Mouse (Mus musculus): Measurements from ENCODE around the gene Rusc2.
A peak's percentile ranks its signal among the peaks of the same experiment; 100 is the strongest.

Rusc2 gene

DNA sequence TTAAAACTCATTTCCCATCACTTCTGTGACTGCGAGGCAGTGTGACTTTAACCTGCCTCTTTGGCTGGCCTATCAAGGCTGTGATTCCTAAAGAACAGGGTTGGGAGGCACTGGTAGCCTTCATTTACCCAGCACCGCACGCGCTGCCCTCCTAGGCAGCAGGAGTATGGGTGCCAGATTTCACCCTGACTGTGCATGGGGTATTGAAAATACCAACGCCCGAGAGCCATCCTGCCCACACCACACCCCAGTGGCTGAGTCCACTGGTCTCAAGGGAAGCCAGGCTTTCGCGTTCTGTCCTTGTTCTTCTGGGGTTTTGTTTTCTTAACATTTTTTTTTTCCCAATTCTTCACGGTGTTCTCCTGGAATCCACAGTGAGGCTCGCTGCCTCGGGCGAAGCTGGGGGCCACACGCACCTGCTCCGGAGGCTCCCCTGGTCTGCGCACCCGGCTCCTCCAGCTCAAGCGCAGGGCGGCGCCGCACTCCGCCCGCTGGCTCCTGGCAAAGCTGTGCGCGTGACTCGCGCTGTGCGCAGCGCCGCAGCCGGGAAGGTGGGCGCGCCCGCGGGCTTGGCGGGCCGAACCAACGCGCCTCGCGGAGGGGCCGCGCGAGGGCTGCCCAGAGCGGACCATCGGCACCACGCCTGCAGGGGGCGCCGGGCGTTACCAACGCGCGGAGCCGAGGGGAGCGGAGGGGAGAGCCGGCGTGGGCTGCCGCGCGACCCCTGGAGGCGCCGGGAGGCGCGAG, at the start of gene Rusc2:
Gene Rusc2, plus strand, starts transcription at position 572 of the 747 bp plus-strand sequence.
- DNase-seq: peak; percentile 93

DNA sequence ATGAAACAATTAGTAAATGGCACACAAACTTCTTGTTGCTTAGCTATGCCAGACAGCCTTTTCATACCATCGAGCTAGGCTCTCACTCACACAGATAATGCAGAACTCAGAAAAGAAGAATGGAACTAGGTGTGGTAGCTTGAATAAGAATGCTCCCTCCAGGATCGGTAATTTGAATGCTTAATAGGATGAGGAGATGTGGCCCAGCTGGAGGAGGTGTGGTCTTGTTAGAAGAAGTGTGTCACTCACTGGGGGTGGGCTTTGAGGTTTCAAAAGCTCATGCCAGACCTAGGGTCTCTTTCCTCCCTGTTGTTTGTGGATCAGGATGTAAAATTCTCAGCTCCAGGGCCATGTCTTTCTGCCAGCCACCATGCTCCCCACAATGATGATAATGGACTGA, 47.0 kb upstream of the Rusc2 start:
- DNase-seq: no peak

DNA sequence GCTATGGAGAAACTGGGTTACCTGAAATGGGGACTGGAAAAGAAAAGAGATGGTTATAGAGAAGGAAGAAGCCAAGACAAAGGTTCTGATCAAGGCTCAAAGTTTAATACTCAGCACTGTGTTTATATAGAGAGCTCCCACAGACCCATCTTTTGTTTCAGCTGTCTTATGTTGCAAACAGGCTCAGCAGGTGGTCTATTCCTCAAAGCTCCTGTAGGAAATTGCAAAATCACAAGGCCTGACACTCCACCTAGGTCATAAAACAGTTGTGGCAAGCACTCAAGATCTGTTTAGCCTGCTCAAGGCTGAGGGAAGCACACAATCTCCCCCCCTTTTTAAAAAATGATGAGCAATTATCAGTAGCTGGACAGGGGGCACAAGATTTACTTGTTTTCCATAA, 45.6 kb upstream of the Rusc2 start:
- no peak for DNase-seq

DNA sequence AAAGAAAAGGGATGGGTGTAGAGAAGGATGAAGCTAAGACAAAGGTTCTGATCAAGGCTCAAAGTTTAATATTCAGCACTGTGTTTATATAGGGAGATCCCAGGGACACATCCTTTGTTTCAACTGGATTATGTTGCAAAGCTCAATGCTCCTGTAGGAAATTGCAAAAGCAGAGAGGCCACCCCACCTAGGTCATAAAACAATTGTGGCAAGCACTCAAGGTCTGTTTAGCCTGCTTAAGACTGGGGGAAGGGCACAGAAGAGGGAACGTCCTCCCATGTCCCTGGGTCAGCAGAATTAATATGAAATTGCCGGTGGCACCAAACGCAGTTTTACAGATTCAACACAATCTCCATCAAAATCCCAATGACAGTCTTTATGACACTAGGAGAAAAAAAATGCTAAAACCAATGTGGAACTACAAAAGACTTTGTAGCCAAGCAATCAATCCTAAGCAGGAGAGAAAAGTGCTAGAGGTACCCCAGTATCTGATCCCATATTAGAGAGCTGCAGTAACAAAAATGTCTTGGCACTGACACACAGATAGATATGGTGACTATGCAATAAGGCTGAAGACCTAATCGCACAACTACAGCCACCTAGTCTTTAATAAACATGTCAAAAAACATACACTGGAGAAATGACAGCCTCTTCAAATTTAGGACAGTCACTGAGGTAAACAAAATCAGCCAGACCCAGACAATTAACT, 41.5 kb upstream of the Rusc2 start:
- no peak for DNase-seq

DNA sequence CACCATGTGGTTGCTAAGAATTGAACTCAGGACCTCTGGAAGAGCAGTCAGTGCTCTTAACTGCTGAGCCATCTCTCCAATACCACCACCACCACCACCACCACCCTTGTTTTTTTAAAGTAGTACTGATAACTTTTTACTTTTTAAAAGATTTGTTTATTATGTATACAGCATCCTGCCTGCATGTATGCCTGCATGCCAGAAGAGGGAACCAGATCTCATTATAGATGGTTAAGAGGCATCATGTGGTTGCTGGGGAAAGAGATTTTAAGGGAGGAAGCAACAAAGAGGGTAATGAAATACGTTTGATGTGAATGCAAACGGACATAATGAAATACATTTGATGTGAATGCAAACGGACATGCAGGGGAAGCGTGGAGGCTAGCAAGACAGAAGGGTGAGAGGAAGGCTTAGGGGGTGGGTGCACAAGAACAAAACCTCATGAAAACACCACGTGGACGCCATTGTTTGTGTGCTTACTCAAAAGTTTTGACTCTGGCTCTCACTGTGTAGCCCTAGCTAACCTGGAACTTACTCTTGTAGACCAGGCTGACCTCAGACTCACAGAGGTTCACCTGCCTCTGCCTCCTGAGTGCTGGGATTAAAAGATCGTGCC, 40.4 kb upstream of the Rusc2 start:
- peak; percentile 10 for DNase-seq

DNA sequence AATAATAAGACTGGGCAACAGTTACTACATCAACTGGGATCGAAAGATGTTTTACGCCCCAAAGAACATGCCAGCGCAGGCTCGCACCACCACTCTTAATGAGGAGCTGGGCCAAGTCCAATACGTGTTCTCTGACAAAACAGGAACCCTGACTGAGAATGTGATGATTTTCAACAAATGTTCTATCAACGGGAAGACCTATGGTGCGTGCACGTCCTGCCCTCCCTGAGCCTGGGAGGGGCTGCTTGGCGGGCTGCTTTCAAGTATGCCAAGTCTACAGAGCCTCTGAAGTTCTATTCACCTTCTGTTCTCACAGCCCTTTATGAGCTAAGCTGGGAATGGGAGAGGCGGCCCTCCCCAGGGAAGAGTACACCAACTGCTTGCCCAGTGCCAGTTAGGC, 39.3 kb upstream of the Rusc2 start:
- no peak for DNase-seq

DNA sequence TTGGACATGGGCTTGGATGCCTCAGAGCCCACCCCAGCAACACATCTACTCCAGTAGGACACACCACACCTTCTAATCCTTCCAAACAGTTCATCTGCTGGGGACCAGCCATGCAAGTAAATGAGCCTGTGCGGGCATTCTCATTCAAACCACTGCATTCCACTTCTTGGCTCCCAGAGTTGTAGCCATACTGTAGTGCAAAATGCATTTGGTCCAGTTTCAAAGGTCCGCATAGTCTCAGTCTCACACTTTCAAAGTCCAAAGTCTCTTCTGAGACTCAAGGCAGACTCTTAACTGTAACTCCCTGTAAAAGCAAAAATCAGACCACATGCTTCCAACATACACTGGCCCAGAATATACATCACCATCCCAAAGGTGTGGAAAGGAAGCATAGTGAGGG, 36.8 kb upstream of the Rusc2 start:
- no peak for DNase-seq

DNA sequence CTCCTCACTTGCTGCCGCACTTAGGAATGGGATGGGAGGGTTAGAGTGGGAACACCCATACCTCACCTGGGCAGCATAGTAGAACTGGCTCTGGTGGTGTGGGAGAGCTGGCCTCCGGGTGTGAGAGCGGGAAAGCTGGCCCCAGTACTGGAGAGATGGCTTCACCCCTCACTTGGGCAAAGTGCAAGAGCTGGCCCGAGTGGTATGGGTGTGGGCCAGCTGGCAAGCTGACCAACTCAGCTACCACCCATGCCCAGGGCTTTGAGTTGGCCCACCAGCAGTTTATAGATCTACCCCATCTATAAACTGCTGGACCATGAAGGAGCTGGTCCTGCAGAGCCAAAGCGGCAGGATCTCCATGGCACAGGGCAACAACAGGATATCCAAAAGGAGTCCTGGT, 32.6 kb upstream of the Rusc2 start:
- DNase-seq: no peak

DNA sequence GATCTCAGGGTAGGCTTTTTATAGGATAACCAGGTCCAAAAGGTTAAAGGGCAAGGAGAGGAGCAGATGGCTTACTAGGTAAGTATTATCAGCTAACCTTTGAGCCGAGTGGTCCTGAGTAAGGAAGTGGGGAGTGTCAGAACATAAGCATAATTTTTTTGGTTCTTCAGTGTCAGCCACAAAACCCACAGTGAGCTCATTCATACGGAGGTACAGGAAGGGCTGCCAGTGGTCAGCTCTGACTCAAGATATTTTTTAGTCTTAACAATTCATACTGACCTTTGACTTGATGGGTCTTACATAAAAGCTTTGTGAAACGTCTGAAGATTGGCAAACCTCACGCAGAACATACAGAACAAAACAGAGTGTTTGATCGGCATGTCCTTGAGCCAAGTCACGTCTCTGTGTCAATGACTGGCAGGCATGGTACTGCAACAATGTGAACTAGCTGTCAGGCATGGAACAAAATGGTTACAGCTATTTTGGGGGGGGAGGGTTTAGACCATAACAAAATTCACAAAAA, 31.7 kb upstream of the Rusc2 start:
- DNase-seq: no peak

DNA sequence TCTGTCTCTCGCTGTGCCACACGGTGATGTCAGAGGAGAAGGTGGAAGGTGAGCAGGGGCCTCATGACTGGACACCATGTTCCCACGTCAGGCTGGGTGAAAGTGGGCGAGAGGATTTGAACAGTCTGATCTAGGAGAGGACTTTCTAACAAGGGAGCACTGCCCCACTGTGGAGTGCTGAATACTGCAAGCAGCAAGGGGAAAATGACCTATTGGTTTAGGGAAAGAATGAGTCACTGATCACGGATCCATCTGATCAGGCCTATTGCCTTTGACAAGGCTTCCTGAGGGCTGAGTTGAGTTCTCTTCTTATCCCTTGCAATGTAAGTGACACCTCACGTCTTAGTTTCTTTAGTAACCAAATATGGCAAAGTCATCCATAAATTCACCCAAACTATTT, 28.1 kb upstream of the Rusc2 start:
- no peak for DNase-seq

DNA sequence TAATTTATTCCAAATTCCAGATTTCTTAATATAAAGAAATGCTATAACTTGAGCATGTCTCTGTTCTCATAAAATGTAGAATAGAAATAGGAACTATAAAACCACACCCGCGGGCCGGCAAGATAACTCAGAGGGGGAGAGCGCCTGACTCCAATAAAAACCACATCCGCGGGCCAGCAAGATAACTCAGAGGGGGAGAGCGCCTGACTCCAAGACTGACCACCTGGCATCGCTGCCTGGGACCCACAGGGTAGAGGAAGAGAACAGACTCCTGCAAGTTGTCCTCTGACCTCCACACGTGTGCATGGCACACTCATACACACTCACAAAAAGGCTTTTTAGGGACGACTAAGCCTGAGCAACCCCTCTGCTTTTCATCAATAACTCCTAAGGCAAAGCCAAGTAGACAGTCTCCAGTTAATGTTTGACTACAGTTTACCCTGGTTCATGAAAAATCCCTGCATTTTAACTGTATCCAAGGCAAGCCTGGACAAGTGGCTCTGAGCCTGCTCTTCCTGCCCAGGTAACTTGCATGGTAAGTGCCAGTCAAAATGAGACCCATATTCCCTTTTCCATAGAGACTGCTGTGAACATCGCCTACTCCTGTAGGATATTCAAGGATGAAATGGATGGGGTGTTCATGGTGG, 16.7 kb upstream of the Rusc2 start:
- no peak for DNase-seq

DNA sequence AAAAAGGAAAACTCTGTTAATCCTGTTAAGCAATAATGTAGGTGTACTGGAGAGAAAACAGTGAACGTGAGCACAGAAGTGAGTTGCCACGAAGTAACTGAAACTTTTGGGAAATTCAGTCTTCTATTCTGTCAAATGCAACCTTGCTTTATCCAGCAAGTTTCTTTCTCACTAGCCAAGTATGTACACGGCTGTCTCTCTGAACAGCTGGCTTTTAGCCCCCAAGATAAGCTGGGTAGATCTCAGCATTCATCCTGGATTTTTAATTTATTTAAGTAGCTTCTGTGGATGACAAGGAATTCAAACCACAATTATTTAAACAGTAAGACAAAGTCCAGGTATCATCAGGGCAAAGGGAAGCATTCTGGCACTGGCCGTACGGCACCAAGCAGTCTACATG, 14.5 kb upstream of the Rusc2 start:
- DNase-seq: no peak

DNA sequence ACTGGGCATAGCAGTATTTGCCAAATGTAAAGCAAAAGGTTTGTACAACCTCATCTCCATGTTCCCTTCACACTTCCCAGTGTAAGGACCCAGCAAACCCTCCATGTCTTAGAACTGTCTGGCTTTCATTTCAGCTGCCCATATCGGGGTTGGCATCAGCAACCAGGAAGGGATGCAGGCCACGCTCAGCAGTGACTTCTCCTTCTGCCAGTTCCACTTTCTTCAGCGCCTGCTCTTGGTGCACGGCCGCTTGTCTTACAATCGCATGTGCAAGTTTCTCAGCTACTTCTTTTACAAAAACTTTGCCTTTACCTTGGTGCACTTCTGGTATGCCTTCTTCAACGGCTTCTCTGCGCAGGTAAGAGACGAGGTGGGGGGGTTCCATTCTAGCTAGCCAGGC, 14.0 kb upstream of the Rusc2 start:
- DNase-seq: no peak

DNA sequence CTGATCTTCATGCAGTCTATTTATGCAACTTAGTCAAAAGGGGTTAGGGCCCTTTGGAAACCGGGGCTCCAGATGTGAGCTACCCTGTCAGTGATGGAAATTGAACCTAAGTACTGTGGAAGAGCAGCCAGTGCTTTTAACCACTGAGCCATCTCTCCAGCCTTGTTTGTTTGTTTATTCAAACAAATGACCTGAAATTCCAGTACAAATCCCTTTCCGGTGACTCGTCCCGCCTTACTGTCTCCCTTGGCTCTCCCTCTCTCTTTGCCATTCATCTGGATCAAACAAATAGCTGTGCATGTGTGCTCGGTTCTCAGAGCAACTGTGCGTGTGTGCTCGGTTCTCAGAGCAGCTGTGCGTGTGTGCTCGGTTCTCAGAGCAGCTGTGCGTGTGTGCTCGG, 10.4 kb upstream of the Rusc2 start:
- no peak for DNase-seq

DNA sequence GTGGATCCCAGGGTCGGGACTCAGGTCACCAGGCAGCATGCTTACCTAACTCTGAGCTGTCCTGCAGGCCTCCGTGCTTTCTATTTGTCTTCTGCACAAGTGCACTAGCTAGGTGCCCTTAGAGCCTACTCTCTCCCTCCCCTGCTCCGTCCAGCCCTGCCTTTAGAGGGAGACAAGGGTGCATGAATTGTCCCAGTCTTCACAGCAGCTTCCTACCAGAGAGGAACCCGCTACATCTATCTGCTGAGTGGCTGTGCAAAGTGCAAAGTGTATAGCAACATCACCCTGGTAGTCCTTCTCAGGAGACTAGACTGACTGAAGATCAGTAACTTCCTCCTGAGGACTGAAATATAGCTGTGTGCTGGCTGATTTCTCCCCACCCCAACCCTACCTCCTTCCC, 9.6 kb upstream of the Rusc2 start:
- DNase-seq: no peak

DNA sequence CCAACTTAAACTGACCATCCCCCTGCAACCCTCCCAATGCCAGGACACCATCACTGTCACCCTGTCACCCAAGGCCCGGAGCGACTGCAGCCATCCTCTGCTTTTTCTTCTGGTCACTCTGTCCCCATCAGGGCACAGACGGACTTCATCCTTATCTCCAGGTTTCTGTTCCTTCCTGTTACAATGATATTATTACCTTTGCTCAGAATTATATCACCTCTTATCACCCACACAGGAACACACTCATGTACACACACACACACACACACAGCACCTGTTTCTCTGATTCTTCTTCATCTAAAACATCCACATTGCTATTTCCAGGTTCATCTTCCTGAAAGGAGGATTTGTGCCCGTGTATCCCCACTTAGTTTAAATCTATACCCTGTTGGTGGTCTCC, 7.5 kb upstream of the Rusc2 start:
- no peak for DNase-seq

DNA sequence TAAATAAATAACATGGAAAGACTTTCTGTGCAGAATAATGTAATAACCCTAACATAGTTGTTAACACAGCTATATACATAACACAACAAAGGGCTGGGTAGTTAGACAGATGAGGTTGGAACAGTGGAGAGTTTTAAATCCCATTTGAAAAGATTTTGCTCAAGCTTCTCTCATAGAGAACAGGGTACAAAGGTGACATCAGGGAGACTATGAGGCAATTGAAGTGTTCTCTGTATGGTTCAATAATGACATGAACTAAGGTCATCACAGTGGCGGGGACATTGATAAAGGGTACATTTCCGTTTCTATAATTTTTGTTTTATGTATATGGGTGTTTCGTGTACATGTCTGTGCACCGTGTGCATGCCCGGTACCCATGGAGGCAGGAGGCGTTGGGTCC, 2.2 kb upstream of the Rusc2 start:
- DNase-seq: no peak

DNA sequence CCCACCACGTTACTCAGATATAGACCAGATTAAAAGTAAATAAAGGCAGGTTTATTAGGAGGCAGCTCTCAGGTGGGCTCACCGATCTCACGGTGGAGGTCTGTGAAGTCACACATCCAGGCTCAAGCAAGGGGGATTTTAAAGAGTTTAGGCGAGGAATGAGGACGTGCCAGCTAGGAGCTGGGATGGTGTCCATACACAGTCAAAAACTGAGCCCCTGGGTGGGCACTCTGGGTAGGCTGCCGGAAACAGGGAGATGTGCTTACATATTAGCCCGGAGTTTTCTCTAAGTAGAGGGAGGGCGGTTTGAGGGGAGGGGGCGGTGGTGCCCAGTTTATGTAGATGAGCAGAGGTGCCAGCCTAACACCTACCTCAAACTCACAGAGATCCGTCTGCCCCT, 828 bp upstream of the Rusc2 start:
- no peak for DNase-seq

DNA sequence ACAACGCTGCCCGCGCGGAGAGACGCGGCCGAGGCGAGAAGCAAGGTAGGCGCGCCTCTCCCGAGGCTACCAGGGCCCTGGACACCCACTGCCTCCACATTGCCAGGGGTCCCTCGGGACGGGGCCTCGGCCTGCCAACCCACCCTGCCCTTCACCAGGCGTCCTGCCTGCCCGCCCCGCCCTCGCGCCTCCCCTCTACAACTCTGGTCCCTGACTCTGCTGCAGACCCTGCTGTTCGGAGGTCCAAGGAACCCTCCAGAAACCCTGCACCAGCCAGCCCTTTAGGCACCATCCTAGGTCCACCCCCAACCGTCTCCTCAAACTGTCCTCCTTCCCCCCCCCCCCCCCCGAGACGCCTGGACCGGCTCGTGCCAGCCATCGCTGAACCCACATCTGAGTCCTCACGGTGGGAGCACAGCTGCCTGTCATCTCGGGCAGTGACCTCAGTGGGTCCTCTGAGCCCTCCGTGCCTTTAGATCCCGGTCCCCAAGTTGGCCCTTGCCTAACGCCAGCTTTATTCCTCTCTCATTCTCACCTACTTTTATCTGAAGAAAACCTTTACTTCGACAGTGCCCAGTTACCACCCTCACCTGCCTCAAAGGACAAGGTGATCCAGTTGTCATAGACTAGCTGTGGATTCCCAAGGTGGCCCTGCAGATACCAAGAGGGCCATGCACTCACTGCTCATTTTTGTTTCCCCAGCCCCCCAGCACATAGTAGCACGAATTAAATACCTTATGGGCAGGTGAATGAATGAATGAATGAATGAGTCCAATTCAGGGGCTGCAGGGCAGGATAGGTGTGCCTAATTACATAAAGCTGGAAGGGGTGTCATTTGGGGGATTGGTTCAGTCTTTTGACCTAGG, 609 bp downstream of the Rusc2 start:
- no peak for DNase-seq

DNA sequence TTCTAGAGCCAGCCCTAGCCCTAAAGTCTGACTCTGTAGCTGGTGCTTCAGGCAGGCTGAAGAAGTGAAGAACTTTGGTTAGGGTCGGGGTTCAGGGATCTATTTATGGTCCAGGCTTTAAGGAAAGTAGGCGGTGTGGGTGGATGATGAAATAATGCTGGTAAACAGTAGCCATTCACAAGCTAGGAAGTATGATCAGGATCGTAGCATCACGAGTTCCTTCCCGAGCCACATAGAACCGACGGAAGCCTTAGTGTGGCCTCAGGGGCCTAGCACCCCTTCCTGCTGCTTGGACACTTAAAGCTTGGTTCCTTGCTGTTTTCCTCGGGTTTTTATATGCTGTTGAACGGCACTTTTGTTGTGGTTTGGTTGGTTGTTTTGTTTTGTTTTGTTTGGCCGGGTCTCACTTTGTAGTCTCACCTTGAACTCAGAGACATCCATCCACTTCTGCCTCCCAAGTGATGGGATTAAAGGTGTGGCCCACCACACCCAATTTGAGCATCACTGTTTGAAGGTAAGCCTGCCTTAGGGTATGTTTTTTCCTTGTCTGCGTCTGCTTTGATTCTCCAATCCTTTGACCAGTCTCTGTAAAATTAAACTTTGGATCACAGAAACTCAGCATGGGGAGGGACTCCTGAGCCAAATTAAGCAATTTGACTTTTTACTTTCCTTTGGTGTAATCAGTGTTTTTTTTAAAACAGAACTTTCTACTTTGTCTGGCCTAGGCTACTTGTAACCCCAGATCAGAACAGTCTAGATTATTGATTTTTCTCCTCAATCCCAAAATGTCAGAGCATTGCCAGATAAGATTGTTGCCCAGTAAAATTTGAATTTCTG, 1.7 kb downstream of the Rusc2 start:
- no peak for DNase-seq

DNA sequence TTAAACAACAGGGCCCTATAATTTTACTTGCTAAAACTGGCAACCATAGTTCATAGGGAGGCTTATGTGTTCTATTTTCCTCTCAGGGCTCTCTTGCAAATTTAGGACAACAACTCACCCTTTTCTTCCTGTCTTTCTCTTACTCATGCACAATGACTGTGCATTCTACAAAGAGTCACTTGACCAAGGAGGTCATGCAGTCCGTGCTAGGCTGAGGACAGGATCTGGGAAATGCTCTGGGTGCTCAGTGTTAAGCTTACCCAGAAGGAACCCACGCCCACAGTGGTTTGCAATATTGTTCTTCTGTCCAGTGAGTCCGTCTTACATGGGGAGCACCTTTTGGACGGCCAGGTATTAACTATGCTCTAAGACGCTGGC, 2.3 kb downstream of the Rusc2 start:
- DNase-seq: no peak

DNA sequence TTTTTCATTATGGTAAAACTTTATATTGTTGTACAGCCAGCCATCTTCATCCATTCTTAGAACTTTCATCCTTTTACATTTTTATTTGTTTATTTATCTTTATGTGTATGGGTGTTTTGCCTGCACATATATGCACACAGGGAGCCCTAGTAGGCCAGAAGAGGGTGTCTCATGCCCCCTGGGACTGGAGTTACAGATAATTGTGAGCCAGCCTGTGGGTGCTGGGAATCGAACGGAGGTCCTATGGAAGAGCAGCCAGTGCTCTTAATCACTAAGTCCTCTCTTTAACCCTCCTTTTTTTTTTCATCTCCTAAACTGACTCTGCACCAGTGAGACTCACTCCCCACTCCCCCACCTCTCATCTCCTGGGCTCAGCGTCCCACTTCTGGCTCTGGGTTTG, 2.8 kb downstream of the Rusc2 start:
- no peak for DNase-seq

Data from embryo, embryonic 11 days (tissue).